Mouse (Mus musculus) midbrain, embryonic 16.5 days (tissue): ENCODE results near the gene Gatad2a. TPM values are rescaled to one million over a fixed set of nuclear protein-coding genes. Genes with fewer than 3 reads are reported as not detected.

Experiments
- polyA plus RNA-seq: library from polyadenylated mRNA; unstranded; fragments of >200 nt; fragmentation: Nextera tagmentation; extraction: Ambion mirVana; gene quantifications from 2 replicates; pipeline ENCODE4 v1.2.1, GENCODE M21; 2015

Gene Gatad2a
- polyA plus RNA-seq, 1 experiment from 2014 or later, result 15.8 TPM

Other genes with a start within 250 kb of the Gatad2a start
- gene Zfp963, start 246.4 kb downstream of the Gatad2a start, polyA plus RNA-seq, result 7.9 and 8.0 TPM in 2 replicates
- gene Gm20422, start 221.5 kb downstream of the Gatad2a start, polyA plus RNA-seq, result 0.31 and 0.83 TPM in 2 replicates
- 55.5 and 57.1 TPM in 2 replicates for gene Atp13a1, start 205.2 kb downstream of the Gatad2a start, polyA plus RNA-seq
- 38.8 and 44.3 TPM in 2 replicates for gene Zfp866, start 205.2 kb downstream of the Gatad2a start, polyA plus RNA-seq
- 40.3 and 42.1 TPM in 2 replicates for gene Gmip, start 187.7 kb downstream of the Gatad2a start, polyA plus RNA-seq
- gene Lpar2, start 174.0 kb downstream of the Gatad2a start, polyA plus RNA-seq, result 0.69 and 0.88 TPM in 2 replicates
- 58.9 and 65.7 TPM in 2 replicates for gene Pbx4, start 163.9 kb downstream of the Gatad2a start, polyA plus RNA-seq
- 6.3 and 6.6 TPM in 2 replicates for gene Cilp2, start 108.7 kb downstream of the Gatad2a start, polyA plus RNA-seq
- 3.0 and 3.5 TPM in 2 replicates for gene Tssk6, start 94.2 kb downstream of the Gatad2a start, polyA plus RNA-seq
- 172 TPM in 2 replicates for gene Ndufa13, start 93.8 kb downstream of the Gatad2a start, polyA plus RNA-seq
- gene Yjefn3, start 93.7 kb downstream of the Gatad2a start, polyA plus RNA-seq, result 12.0 and 12.3 TPM in 2 replicates
- 75.8 and 79.0 TPM in 2 replicates for gene Mau2, start 46.4 kb upstream of the Gatad2a start, polyA plus RNA-seq
- gene Sugp1, start 46.4 kb upstream of the Gatad2a start, polyA plus RNA-seq, result 58.4 and 61.9 TPM in 2 replicates
- 1.3 and 1.4 TPM in 2 replicates for gene Tm6sf2, start 76.5 kb upstream of the Gatad2a start, polyA plus RNA-seq
- gene Hapln4, start 87.1 kb upstream of the Gatad2a start, polyA plus RNA-seq, result 0.89 and 0.93 TPM in 2 replicates
- 169 and 189 TPM in 2 replicates for gene Ncan, start 124.5 kb upstream of the Gatad2a start, polyA plus RNA-seq
- 35.0 and 38.2 TPM in 2 replicates for gene Nr2c2ap, start 134.9 kb upstream of the Gatad2a start, polyA plus RNA-seq
- 10.7 and 11.8 TPM in 2 replicates for gene Rfxank, start 142.8 kb upstream of the Gatad2a start, polyA plus RNA-seq
- 48.7 and 55.5 TPM in 2 replicates for gene Borcs8, start 143.1 kb upstream of the Gatad2a start, polyA plus RNA-seq
- gene Mef2b, start 143.3 kb upstream of the Gatad2a start, polyA plus RNA-seq, result 0.51 and 0.73 TPM in 2 replicates
- 51.0 and 54.5 TPM in 2 replicates for gene Tmem161a, start 176.0 kb upstream of the Gatad2a start, polyA plus RNA-seq
- gene Slc25a42, start 215.9 kb upstream of the Gatad2a start, polyA plus RNA-seq, result 6.8 and 9.2 TPM in 2 replicates
- 104 TPM in 2 replicates for gene Sugp2, start 237.8 kb upstream of the Gatad2a start, polyA plus RNA-seq
- gene Armc6, start 238.1 kb upstream of the Gatad2a start, polyA plus RNA-seq, result 116 and 133 TPM in 2 replicates